Mouse (Mus musculus): ENCODE data around the gene Eepd1.

- TF ChIP-seq EP300 (IDR thresholded peaks at IDR 0.05; ENCODE audit: low read depth) (no peak), CTCF (IDR thresholded peaks at IDR 0.05; ENCODE audit: low read depth) (no peak)
Measured at GRCm38 (mm10) chr9:25567071-25567470, 85.7 kb downstream of the Eepd1 start.
